Mouse (Mus musculus): ENCODE data around the gene Vmn1r151. TPM values are rescaled to one million over a fixed set of nuclear protein-coding genes. Genes with fewer than 3 reads are reported as not detected.
"Not testable (repeated sequence)": the region's sequence is repeated elsewhere in the genome, so short reads cannot be mapped to it uniquely, and the experiment has no call there.

Vmn1r151 gene
- polyA plus RNA-seq (2012; rRNA removed) = not detected in 2 replicates

- H3K27me3 ChIP-seq (ENCODE audit: control insufficient read depth, insufficient read depth, low read length); DNase-seq (ENCODE audit: low read depth in 1 of 2, low spot score in 2 of 2); H3K4me1 ChIP-seq (ENCODE audit: control insufficient read depth, insufficient read depth, insufficient read length); H3K4me3 ChIP-seq (ENCODE audit: extremely low read depth, insufficient read depth, insufficient read length); H3K27ac ChIP-seq (ENCODE audit: insufficient read depth, low read length); H3K36me3 ChIP-seq (ENCODE audit: control insufficient read depth, insufficient read depth, low read length): not testable (repeated sequence)
- WGBS = 56% methylated on average over 2 of the region's 3 CpGs
Measured at GRCm38 (mm10) chr7:22499578-22499977, at the start of gene Vmn1r151. Vmn1r151 (minus strand) TSS chr7:22499678.

GRCm38 (mm10) chr7:22534787-22535186 lies 35.3 kb upstream of the Vmn1r151 start, which contains the start of gene Gm8677:
Gm8677 (minus strand) TSS chr7:22534887.
- H3K4me1 ChIP-seq (ENCODE audit: control insufficient read depth, insufficient read depth, insufficient read length); H3K36me3 ChIP-seq (ENCODE audit: control insufficient read depth, insufficient read depth, low read length); H3K27me3 ChIP-seq (ENCODE audit: control insufficient read depth, insufficient read depth, low read length); H3K27ac ChIP-seq (ENCODE audit: insufficient read depth, low read length); H3K4me3 ChIP-seq (ENCODE audit: extremely low read depth, insufficient read depth, insufficient read length); DNase-seq (ENCODE audit: low read depth in 1 of 2, low spot score in 2 of 2): not testable (repeated sequence)
- no CpG with 5 or more reads among the region's 1 CpGs for WGBS

GRCm38 (mm10) chr7:22522667-22523066 lies 23.2 kb upstream of the Vmn1r151 start, which contains the start of gene Vmn1r152:
Vmn1r152 (plus strand) TSS chr7:22522967.
- not testable (repeated sequence) for H3K4me1 ChIP-seq (ENCODE audit: control insufficient read depth, insufficient read depth, insufficient read length); H3K4me3 ChIP-seq (ENCODE audit: extremely low read depth, insufficient read depth, insufficient read length); DNase-seq (ENCODE audit: low read depth in 1 of 2, low spot score in 2 of 2); H3K27ac ChIP-seq (ENCODE audit: insufficient read depth, low read length); H3K36me3 ChIP-seq (ENCODE audit: control insufficient read depth, insufficient read depth, low read length); H3K27me3 ChIP-seq (ENCODE audit: control insufficient read depth, insufficient read depth, low read length)
- no CpG with 5 or more reads among the region's 3 CpGs for WGBS

- not testable (repeated sequence) for DNase-seq (ENCODE audit: low read depth in 1 of 2, low spot score in 2 of 2); H3K36me3 ChIP-seq (ENCODE audit: control insufficient read depth, insufficient read depth, low read length)
- WGBS = no CpG with 5 or more reads among the region's 5 CpGs
Measured at GRCm38 (mm10) chr7:22463975-22464374, 35.5 kb downstream of the Vmn1r151 start, which contains the start of gene Gm10665. Gm10665 (minus strand) TSS chr7:22464075.

More at GRCm38 (mm10) chr7:22463975-22464374, 35.5 kb downstream of the Vmn1r151 start, which contains the start of gene Gm10665:
- not testable (repeated sequence) for H3K4me3 ChIP-seq (ENCODE audit: extremely low read depth, insufficient read depth, insufficient read length); H3K27ac ChIP-seq (ENCODE audit: insufficient read depth, low read length); H3K4me1 ChIP-seq (ENCODE audit: control insufficient read depth, insufficient read depth, insufficient read length); H3K27me3 ChIP-seq (ENCODE audit: control insufficient read depth, insufficient read depth, low read length)

Other genes starting within 250 kb of the Vmn1r151 start
- gene Gm4187, start 170.0 kb downstream of the Vmn1r151 start, polyA plus RNA-seq (2012; rRNA removed) = not detected in 2 replicates
- not detected in 2 replicates for gene Gm8660, start 128.6 kb downstream of the Vmn1r151 start, polyA plus RNA-seq (2012; rRNA removed)
- not detected in 2 replicates for gene Vmn1r148, start 86.1 kb downstream of the Vmn1r151 start, polyA plus RNA-seq (2012; rRNA removed)
- not detected in 2 replicates for gene Vmn1r149, start 61.4 kb downstream of the Vmn1r151 start, polyA plus RNA-seq (2012; rRNA removed)
- not detected in 2 replicates for gene Gm10665, start 35.6 kb downstream of the Vmn1r151 start, polyA plus RNA-seq (2012; rRNA removed)
- not detected in 2 replicates for gene Vmn1r152, start 23.3 kb upstream of the Vmn1r151 start, polyA plus RNA-seq (2012; rRNA removed)
- not detected in 2 replicates for gene Gm8677, start 35.2 kb upstream of the Vmn1r151 start, polyA plus RNA-seq (2012; rRNA removed)
- gene Gm4201, start 65.7 kb upstream of the Vmn1r151 start, polyA plus RNA-seq (2012; rRNA removed) = not detected in 2 replicates
- not detected in 2 replicates for gene Gm4565, start 88.4 kb upstream of the Vmn1r151 start, polyA plus RNA-seq (2012; rRNA removed)
- not detected in 2 replicates for gene Vmn1r155, start 158.3 kb upstream of the Vmn1r151 start, polyA plus RNA-seq (2012; rRNA removed)
- gene Gm8693, start 192.6 kb upstream of the Vmn1r151 start, polyA plus RNA-seq (2012; rRNA removed) = not detected in 2 replicates
- not detected in 2 replicates for gene Gm4567, start 220.0 kb upstream of the Vmn1r151 start, polyA plus RNA-seq (2012; rRNA removed)